Mouse (Mus musculus) ovary, adult 18-20 months (tissue): Measurements from ENCODE around the gene Sept10.

ENCODE experiments used
- DNase-seq: peaks from one replicate; pipeline ENCODE4 v3.0.0; 2022; ENCODE audit warnings: low spot score, mixed read lengths

Gene Sept10

GRCm38 (mm10) chr10:59225137-59225536 lies 3.5 kb upstream of the Sept10 start:
- DNase-seq = no peak

GRCm38 (mm10) chr10:59223890-59224289 lies 2.2 kb upstream of the Sept10 start:
- no peak for DNase-seq

- no peak for DNase-seq
Observed at GRCm38 (mm10) chr10:59223301-59223700, 1.7 kb upstream of the Sept10 start.

GRCm38 (mm10) chr10:59222271-59223101 lies 839 bp upstream of the Sept10 start:
- no peak for DNase-seq

GRCm38 (mm10) chr10:59220824-59221472 lies 699 bp downstream of the Sept10 start:
- DNase-seq = no peak

- no peak for DNase-seq
Observed at GRCm38 (mm10) chr10:59200011-59200410, 21.6 kb downstream of the Sept10 start.

- DNase-seq = no peak
Observed at GRCm38 (mm10) chr10:59196763-59197162, 24.9 kb downstream of the Sept10 start.

- DNase-seq = no peak
Observed at GRCm38 (mm10) chr10:59194891-59195290, 26.8 kb downstream of the Sept10 start.

GRCm38 (mm10) chr10:59182306-59182705 lies 39.3 kb downstream of the Sept10 start:
- DNase-seq = no peak

GRCm38 (mm10) chr10:59179620-59180019 lies 42.0 kb downstream of the Sept10 start:
- DNase-seq = no peak

- no peak for DNase-seq
Observed at GRCm38 (mm10) chr10:59172539-59172938, 49.1 kb downstream of the Sept10 start.

- DNase-seq = no peak
Observed at GRCm38 (mm10) chr10:59171042-59171441, 50.6 kb downstream of the Sept10 start.

- no peak for DNase-seq
Observed at GRCm38 (mm10) chr10:59166104-59166944, 55.3 kb downstream of the Sept10 start.

- no peak for DNase-seq
Observed at GRCm38 (mm10) chr10:59162185-59162897, 59.3 kb downstream of the Sept10 start.

GRCm38 (mm10) chr10:59158627-59159026 lies 63.0 kb downstream of the Sept10 start:
- DNase-seq = no peak

GRCm38 (mm10) chr10:59152544-59153081 lies 69.0 kb downstream of the Sept10 start:
- DNase-seq = no peak

GRCm38 (mm10) chr10:59150938-59151657 lies 70.5 kb downstream of the Sept10 start:
- no peak for DNase-seq

- no peak for DNase-seq
Observed at GRCm38 (mm10) chr10:59149956-59150383, 71.7 kb downstream of the Sept10 start.

GRCm38 (mm10) chr10:59133478-59134009 lies 88.1 kb downstream of the Sept10 start:
- no peak for DNase-seq

GRCm38 (mm10) chr10:59131926-59132628 lies 89.6 kb downstream of the Sept10 start:
- DNase-seq = no peak
